In genomic region chr2:52623461-52623860, GRCm38 (mm10) we compare ENCODE assay signal across 9 mouse cellular contexts. TPM values are rescaled to one million over a fixed set of nuclear protein-coding genes. Genes with fewer than 3 reads are reported as not detected.
A peak's percentile ranks its signal among the peaks of the same experiment; 100 is the strongest.
DNase-seq lines count a peak whose midpoint lies in the region; ATAC-seq lines count a peak whose summit lies in the region.
"Had no signal": no experiment of that assay in that cellular context is flagged by ENCODE, and none has a peak within 500 bp of the region (broad histone marks: within the 10 kb centered on the region; RNA-seq: fewer than 3 reads in every experiment).

No protein-coding gene starts in this region.

- no peak for ATAC-seq in neural tube, embryonic 12.5 days (ENCODE audit: low FRiP score, low read depth)
- ATAC-seq in neural tube, embryonic 15.5 days (ENCODE audit: low FRiP score): no peak

- H3K4me2 ChIP-seq in neural tube, embryonic 12.5 days (replicated peaks): no peak overlapping the region
- H3K4me2 ChIP-seq in neural tube, embryonic 15.5 days: no peak overlapping the region

- H3K4me1 ChIP-seq in neural tube, embryonic 12.5 days: no peaks in the 10 kb centered on the region
- H3K4me1 ChIP-seq in neural tube, embryonic 15.5 days: peaks cover 9% of the 10 kb centered on the region

- H3K9ac ChIP-seq in neural tube, embryonic 12.5 days: 0 out of 2 replicates have a peak overlapping the region, but pooled peaks have one; percentile 3
- no peak overlapping the region for H3K9ac ChIP-seq in neural tube, embryonic 15.5 days (replicated peaks)

- no peaks in the 10 kb centered on the region for H3K36me3 ChIP-seq in neural tube, embryonic 12.5 days
- no peaks in the 10 kb centered on the region for H3K36me3 ChIP-seq in neural tube, embryonic 15.5 days

- 54% methylated on average over 4 of the region's 4 CpGs for WGBS in neural tube, embryonic 12.5 days
- WGBS in neural tube, embryonic 15.5 days: 51% methylated on average over 4 of the region's 4 CpGs

- H3K9me3 ChIP-seq in neural tube, embryonic 12.5 days: no peaks in the 10 kb centered on the region
- H3K9me3 ChIP-seq in neural tube, embryonic 15.5 days (replicated peaks): no peaks in the 10 kb centered on the region

- no peaks in the 10 kb centered on the region for H3K27me3 ChIP-seq in neural tube, embryonic 12.5 days (replicated peaks)
- no peaks in the 10 kb centered on the region for H3K27me3 ChIP-seq in neural tube, embryonic 15.5 days (replicated peaks)

- no peak overlapping the region for H3K27ac ChIP-seq in neural tube, embryonic 12.5 days
- 0 out of 2 replicates have a peak overlapping the region, but pooled peaks have one; percentile 51 for H3K27ac ChIP-seq in neural tube, embryonic 15.5 days (replicated peaks)

- DNase-seq in neural tube, embryonic 10.5 days (ENCODE audit: extremely low spot score, low spot score): no peak
- peak; percentile 43 for DNase-seq in gastrocnemius, postnatal 25 days
- DNase-seq in kidney, adult 8-10 months: peak; percentile 75 to 84
- DNase-seq in cerebellum, adult 9-11 months: no peak
- DNase-seq in spleen, postnatal 10 days (ENCODE audit: low spot score in 2 of 2): no peak
- no peak for DNase-seq in left cerebral cortex, adult 11 months (ENCODE audit: low spot score)

- H3K4me3 ChIP-seq in neural tube, embryonic 12.5 days: no peak overlapping the region
- no peak overlapping the region for H3K4me3 ChIP-seq in neural tube, embryonic 15.5 days (replicated peaks)

RNA-seq across cellular contexts. Expression of gene Cacnb4, which starts 53.2 kb away (rescaled TPM):
- polyA plus RNA-seq in neural tube, embryonic 12.5 days (2016; fragmentation: Nextera tagmentation; extraction: Ambion mirVana): 5.9 TPM in 2 replicates
- under 1 TPM; 0.15 to 0.19 TPM for total RNA-seq in gastrocnemius, postnatal 25 days (2021)
- polyA plus RNA-seq in neural tube, embryonic 15.5 days (2015; fragmentation: Nextera tagmentation; extraction: Ambion mirVana): 13.1 and 14.7 TPM in 2 replicates
- total RNA-seq: hematopoietic stem cell, adult 5-6 weeks had no signal

Comparison
In these comparisons a context has a peak if more than half of its experiments do, and no peak if none do; other contexts are left out.
1. DNase-seq: peak in gastrocnemius, postnatal 25 days (single experiment) and kidney, adult 8-10 months (2 of 2); none in neural tube, embryonic 10.5 days (single experiment), cerebellum, adult 9-11 months (single experiment), spleen, postnatal 10 days (0 of 2) and left cerebral cortex, adult 11 months (single experiment).